Mouse (Mus musculus): Measurements from ENCODE around the gene Mzf1. TPM values are rescaled to one million over a fixed set of nuclear protein-coding genes. Genes with fewer than 3 reads are reported as not detected.

Mzf1 gene
- total RNA-seq (2023): under 1 TPM; 0.76 to 0.97 TPM

GRCm38 (mm10) chr7:13054287-13055010 lies at the start of gene Mzf1:
Gene Mzf1 (minus strand): TSS chr7:13054764.

DNA sequence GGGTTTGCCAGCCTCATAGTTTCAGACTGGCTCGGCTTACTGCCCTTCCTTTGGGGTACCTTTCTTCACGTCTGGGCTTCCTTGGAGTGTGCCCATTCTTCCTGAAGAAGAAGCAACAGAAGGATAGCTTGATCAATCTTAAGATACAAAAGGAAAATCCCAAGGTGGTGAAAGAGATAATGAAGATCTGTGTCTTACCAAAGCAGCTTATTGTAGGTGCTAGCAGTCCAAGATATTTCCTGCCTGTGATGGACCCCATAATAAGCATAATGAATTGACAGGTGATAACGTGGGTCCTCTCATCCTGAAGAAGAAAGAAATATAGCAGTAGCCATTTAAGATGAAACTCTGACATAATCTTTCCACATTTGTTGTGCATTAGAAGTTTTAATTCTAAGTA lies 40.5 kb upstream of the Mzf1 start, which contains the start of gene Vmn1r85:
Vmn1r85 (minus strand) TSS at position 101 of the 400 bp plus-strand sequence.

GRCm38 (mm10) chr7:13037901-13038555 lies 16.5 kb downstream of the Mzf1 start, which contains the start of gene Ube2m:
Gene Ube2m (minus strand): TSS chr7:13038275.

GRCm38 (mm10) chr7:13034148-13034977 lies 20.2 kb downstream of the Mzf1 start, which contains the start of gene Chmp2a:
Gene Chmp2a (minus strand): TSS chr7:13034807.

GRCm38 (mm10) chr7:13010005-13010908 lies 44.3 kb downstream of the Mzf1 start, which contains the start of gene Zbtb45:
Gene Zbtb45 (minus strand): TSS chr7:13010034.

DNA sequence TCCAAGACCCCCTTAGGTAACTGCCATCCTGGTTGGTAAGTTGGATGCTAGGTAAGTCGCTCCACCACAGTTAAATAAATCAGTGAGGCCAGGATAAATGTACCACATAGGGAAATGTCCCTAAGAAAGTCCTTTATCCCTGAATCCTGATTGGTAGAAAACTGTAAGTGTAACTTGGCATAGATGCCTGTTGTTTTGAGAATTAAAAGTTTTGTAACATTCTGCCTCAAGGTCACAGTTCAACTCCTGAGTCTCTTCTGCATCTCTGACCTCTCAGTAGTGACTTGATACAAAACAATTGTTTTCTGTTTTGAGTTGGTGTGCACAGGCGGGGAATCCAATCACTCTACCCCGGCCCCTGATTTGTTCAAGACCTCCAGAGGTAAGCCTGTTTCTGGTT lies 55.7 kb downstream of the Mzf1 start, which contains the start of gene Trim28:
Trim28 (plus strand) TSS at position 264 of the 400 bp plus-strand sequence.

DNA sequence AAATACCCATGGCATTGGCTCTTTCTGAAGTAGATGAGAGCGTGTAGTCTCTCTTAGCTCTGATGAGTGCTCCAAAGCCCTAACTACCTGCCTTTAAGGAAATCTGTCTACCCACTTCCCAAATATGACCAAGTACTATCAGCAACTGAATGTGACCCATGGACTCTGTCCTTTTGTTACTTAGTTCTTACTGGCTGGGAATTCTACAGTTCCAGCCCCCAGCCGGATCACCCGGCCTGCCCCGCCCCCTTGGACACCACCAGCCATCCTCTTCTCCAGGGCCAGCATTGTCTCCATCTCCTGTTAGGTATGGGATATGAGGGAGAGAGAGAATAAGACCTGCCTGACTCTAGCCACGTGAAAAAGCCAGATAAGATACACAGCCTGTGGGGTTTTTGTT lies 56.5 kb downstream of the Mzf1 start, which contains the start of gene Slc27a5:
Slc27a5 (minus strand) TSS at position 140 of the 400 bp plus-strand sequence.

Other genes starting within 250 kb of the Mzf1 start
- 1 to 10 TPM; 4.1 to 4.2 TPM for gene Zfp329, start 235.9 kb downstream of the Mzf1 start, total RNA-seq (2023)
- gene Zfp110, start 220.0 kb downstream of the Mzf1 start, total RNA-seq (2023): 10 to 100 TPM; 37.8 to 42.3 TPM
- 1 to 10 TPM; 2.7 to 3.0 TPM for gene Zfp128, start 173.6 kb downstream of the Mzf1 start, total RNA-seq (2023)
- gene Zscan22, start 156.9 kb downstream of the Mzf1 start, total RNA-seq (2023): 1 to 10 TPM; 5.9 to 6.2 TPM
- gene Rps5, start 132.5 kb downstream of the Mzf1 start, total RNA-seq (2023): 1,000 to 10,000 TPM; 1,308 to 1,362 TPM
- under 1 TPM; 0.24 to 0.58 TPM for gene Rnf225, start 127.3 kb downstream of the Mzf1 start, total RNA-seq (2023)
- 1 to 10 TPM; 3.2 to 3.3 TPM for gene Zfp324, start 88.9 kb downstream of the Mzf1 start, total RNA-seq (2023)
- gene Zfp446, start 76.9 kb downstream of the Mzf1 start, total RNA-seq (2023): 1 to 10 TPM; 3.1 to 4.0 TPM
- gene Slc27a5, start 56.6 kb downstream of the Mzf1 start, total RNA-seq (2023): under 1 TPM in 1 of 2 experiments, not detected in 1; 0.30 TPM
- 100 to 1,000 TPM; 185 to 201 TPM for gene Trim28, start 55.6 kb downstream of the Mzf1 start, total RNA-seq (2023)
- 10 to 100 TPM; 18.4 to 19.6 TPM for gene Zbtb45, start 44.7 kb downstream of the Mzf1 start, total RNA-seq (2023)
- gene Chmp2a, start 20.0 kb downstream of the Mzf1 start, total RNA-seq (2023): 100 to 1,000 TPM; 165 to 175 TPM
- 10 to 100 TPM; 80.0 to 80.2 TPM for gene Ube2m, start 16.5 kb downstream of the Mzf1 start, total RNA-seq (2023)
- not detected for gene Vmn1r85, start 40.4 kb upstream of the Mzf1 start, total RNA-seq (2023)
- not detected for gene Vmn1r86, start 65.2 kb upstream of the Mzf1 start, total RNA-seq (2023)
- not detected for gene Vmn1r87, start 85.4 kb upstream of the Mzf1 start, total RNA-seq (2023)
- under 1 TPM in 1 of 2 experiments, not detected in 1; 0.09 TPM for gene Vmn1r88, start 104.8 kb upstream of the Mzf1 start, total RNA-seq (2023)
- gene Vmn1r89, start 158.3 kb upstream of the Mzf1 start, total RNA-seq (2023): not detected
- gene Lig1, start 222.5 kb upstream of the Mzf1 start, total RNA-seq (2023): 10 to 100 TPM; 12.4 to 14.4 TPM
- 1 to 10 TPM; 1.9 to 2.6 TPM for gene Zswim9, start 224.0 kb upstream of the Mzf1 start, total RNA-seq (2023)